Mouse (Mus musculus) right cerebral cortex, postnatal 4 days (tissue): Measurements from ENCODE around the gene Emc9.
A peak's percentile ranks its signal among the peaks of the same experiment; 100 is the strongest.

Experiments
- DNase-seq: peaks from one replicate; pipeline ENCODE4 v3.0.0-alpha.2; 2022

The Emc9 gene

GRCm38 (mm10) chr14:55590748-55591330 lies 5.7 kb upstream of the Emc9 start, which contains the start of gene Psme2:
Gene Psme2, minus strand, starts transcription at chr14:55591113.
- peak; percentile 86 for DNase-seq

- no peak for DNase-seq
Measured at GRCm38 (mm10) chr14:55589771-55590448, 4.8 kb upstream of the Emc9 start.

- DNase-seq, result no peak
Measured at GRCm38 (mm10) chr14:55589271-55589670, 4.2 kb upstream of the Emc9 start.

GRCm38 (mm10) chr14:55586149-55586548 lies 1.0 kb upstream of the Emc9 start:
- DNase-seq, result no peak

DNA sequence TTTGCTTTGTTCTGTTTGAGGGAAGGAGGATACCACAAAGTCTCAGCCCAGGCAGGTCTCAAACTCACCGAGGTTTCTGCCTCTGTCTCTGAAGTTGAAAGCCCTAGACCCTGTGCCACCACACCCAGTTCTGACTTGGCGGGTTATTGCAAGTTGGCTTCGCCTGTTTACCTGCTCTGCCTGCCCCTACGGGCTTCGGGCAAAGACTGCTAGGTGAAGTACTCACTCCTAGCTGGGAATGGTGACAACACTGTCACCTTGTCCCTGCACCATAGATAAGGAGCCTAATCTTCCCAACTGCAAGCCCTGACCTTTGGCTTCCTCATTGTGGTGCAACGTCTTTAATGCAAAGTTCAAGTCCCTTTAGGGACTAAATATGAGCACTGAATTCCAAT lies 461 bp upstream of the Emc9 start:
- no peak for DNase-seq

- DNase-seq, result no peak
Measured at GRCm38 (mm10) chr14:55584303-55584701, 800 bp downstream of the Emc9 start.

GRCm38 (mm10) chr14:55581981-55582681 lies 3.0 kb downstream of the Emc9 start:
- DNase-seq, result no peak

DNA sequence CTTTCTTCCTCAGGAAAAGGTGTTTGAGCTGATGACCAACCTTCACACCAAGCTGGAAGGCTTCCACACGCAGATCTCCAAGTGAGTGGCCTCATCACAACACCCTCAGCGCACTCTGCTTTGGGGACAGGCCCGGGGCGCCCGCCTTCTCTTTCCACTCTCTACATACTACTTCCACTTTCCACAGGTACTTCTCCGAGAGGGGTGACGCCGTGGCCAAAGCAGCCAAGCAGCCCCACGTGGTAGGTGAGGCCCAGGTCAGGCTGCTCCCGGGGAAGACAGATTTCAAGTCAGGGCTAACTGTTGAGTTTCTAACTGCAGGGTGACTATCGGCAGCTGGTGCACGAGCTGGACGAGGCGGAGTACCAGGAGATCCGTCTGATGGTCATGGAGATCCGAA lies 4.4 kb downstream of the Emc9 start:
- no peak for DNase-seq

DNA sequence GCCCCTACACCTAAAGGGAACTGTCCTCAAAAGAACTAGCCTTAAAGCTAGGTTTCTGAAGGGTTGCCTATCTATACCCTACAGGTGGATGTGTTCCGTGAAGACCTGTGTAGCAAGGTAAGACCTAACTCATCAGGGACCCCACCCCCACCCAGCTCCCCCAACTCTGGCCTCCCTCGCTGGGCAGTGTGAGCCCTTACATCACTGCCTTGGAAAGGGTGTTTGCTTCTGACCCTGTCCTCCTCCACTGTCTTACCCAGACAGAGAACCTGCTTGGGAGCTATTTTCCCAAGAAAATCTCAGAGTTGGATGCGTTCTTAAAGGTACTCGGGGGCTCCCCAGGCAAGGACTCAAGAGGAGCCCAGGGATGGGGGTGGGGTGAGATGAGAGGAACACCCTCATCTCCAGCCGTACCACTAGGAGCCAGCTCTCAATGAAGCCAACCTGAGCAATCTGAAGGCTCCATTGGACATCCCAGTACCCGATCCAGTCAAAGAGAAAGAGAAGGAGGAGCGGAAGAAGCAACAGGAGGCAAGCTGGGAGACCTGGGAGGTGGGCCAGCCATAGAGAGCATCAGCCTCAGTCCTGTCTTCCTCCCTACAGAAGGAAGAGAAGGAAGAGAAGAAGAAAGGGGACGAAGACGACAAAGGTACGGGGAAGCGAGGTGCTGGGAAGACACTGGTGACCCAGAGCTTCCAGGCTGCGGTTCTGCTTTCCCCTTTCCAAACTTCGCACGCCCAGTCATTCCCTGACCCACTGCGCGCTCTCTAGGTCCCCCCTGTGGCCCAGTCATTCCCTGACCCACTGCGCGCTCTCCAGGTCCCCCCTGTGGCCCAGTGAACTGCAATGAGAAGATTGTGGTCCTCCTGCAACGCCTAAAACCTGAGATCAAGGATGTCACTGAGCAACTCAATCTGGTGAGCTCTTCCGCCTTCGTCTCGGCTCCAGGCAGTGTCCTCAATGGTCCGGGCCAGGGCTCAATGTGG lies 5.3 kb downstream of the Emc9 start:
- DNase-seq, result no peak

DNA sequence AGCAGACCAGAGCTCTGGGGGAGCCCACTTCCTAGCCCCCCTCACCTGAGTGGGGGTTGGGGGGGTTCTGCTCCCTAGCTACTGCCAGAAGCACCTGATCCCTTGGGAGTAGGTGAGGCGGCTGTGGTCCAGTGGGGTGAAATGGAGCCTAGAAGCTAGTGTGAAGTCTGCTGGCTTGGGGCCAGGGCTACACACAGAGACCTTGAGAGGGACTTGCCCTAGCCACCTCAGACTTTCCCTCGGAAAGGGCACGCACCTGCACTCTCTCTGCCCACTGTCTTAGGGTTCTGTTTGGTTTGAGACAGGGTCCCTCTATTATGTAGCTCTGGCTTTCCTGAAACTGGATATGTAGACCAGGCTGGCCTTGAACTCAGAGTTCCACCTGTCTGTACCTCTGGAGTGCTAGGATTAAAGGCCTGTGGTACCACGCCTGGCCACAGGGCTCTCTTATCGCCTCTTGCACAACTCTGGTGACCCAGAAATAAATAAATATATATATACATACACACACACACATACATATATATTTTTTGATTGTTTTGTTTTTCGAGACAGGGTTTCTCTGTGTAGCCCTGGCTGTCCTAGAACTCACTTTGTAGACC lies 6.3 kb downstream of the Emc9 start:
- peak; percentile 53 for DNase-seq

GRCm38 (mm10) chr14:55577871-55578667 lies 7.0 kb downstream of the Emc9 start, which contains the start of gene Psme1:
Gene Psme1, plus strand, starts transcription at chr14:55578123.
- DNase-seq, result peak; percentile 82

DNA sequence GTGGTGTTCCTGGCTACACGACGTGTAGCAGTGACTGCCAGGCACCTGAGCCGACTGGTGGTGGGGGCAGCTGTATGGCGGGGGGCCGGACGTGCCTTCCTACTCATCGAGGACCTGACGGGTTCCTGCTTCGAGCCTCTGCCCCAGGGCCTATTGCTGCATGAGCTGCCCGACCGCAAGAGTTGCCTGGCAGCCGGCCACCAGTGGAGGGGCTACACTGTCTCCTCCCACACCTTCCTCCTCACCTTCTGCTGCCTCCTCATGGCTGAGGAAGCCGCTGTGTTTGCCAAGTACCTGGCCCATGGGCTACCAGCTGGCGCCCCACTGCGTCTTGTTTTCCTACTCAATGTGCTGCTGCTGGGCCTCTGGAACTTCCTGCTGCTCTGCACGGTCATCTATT lies 8.7 kb downstream of the Emc9 start:
- no peak for DNase-seq

DNA sequence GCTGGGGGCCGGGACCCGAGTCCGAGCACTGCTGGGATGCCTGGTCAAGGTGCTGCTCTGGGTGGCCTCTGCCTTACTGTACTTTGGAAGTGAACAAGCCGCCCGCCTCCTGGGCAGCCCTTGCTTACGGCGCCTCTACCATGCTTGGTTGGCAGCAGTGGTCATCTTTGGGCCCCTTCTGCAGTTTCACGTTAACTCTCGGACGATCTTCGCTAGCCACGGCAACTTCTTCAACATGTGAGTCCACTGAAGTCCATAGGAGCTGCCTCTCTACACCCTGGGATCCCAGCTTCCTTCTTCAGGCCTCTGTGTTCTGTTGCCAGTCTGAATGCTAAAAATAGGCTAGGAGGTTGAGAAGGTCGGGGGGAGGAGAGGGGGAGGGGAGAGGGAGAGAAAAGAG lies 9.4 kb downstream of the Emc9 start:
- DNase-seq, result no peak

GRCm38 (mm10) chr14:55575302-55575701 lies 9.8 kb downstream of the Emc9 start, which contains the start of gene Fitm1:
Gene Fitm1, plus strand, starts transcription at chr14:55575617.
- no peak for DNase-seq

DNA sequence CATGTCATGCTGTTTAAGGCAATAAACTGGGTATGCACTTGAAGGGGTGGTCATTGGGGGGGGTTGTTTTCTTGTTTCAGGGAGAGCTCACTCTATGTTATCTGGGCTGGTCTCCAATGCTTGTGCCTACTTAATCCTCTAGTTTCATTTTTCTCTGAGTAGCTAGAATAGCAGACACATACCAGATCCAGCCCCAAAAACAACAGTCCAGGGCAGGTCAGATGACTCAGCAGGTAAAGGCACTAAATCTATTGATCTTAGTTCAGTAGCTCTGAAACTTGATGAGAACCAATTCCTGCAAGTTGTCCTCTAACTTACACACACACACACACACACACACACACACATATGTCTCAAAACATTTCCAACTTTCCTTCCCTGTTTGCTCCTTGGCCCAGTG lies 13.3 kb downstream of the Emc9 start:
- no peak for DNase-seq

- DNase-seq, result no peak
Measured at GRCm38 (mm10) chr14:55570588-55570987, 14.5 kb downstream of the Emc9 start.

- no peak for DNase-seq
Measured at GRCm38 (mm10) chr14:55567496-55567895, 17.6 kb downstream of the Emc9 start.

GRCm38 (mm10) chr14:55565748-55566147 lies 19.4 kb downstream of the Emc9 start:
- DNase-seq, result no peak

- DNase-seq, result no peak
Measured at GRCm38 (mm10) chr14:55563249-55563648, 21.9 kb downstream of the Emc9 start.

DNA sequence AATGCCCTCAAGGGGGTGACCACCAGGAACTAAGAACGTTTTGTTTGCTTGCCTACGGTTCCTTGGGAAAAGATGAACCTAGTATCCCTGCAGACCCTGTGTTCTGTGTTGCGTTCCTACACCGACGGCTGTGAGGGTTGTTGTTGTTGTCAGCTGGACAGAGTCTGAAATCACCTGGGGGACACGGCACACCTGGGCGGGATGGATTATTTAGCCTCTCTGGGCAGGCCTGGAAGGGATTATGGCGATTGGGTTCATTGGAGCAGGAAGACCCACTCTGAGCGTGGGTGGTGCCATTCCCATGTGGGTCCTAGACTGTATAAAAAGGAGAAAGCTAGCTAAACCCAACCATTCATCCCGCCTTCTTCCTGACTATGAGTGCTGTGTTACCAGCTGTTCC lies 23.2 kb downstream of the Emc9 start:
- no peak for DNase-seq
